Comparison of ENCODE assay signal across 8 mouse cellular contexts in the genomic region with DNA sequence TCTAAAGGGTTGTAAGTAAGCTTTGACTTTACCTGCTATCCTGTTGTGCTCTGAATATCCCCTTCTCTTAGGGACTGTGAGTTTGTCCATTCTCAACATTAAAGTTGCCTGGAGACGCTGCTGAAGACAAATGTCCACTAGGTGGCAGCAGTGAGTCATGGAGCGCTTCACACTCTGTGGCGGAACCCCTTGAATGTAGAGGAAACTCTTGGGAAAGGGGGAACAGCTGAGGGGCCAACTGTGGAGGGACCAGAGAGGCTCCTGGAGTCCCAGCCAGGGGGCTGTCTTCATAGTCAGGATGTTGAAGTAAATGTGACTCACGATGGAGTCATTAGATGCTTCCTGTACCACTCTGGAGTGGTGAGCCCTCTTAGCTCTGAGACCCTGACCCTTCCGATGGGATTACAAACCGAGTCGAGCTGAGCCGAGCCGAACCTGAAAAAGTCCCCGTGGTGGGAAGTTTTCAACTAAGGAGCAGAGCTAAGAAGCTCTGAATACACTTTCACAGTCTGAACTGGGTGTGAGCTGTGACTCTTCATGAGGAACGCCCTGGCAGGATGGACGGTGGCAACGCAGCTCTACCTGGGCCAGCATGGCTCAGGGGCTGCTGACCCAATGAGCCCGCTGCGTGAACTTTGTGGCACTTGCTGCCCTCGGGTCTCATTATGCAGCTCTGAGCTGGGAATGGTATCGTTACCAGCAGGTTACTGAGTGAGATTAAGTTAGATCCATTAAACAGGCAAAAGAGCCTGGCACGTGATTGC. TPM values are rescaled to one million over a fixed set of nuclear protein-coding genes. Genes with fewer than 3 reads are reported as not detected.
A peak's percentile ranks its signal among the peaks of the same experiment; 100 is the strongest.
DNase-seq lines count a peak whose midpoint lies in the region; ATAC-seq and TF ChIP-seq lines count a peak whose summit lies in the region.

No protein-coding gene starts in this region.

- H3K4me1 ChIP-seq in cortical plate, adult 2 months (ENCODE audit: control insufficient read depth, insufficient read depth, low read length): no peaks in the 10 kb centered on the region

- peak; percentile 71 for DNase-seq in CD4-positive helper T cell, adult 2 months (ENCODE audit: low read depth, low spot score)
- peak; percentile 78 for DNase-seq in ZHBTc4 (ENCODE audit: low read depth, low spot score)
- DNase-seq in layer of hippocampus, adult 11-12 months (ENCODE audit: low spot score): peak; percentile 85
- DNase-seq in lung, postnatal 14 days: peak; percentile 86
- DNase-seq in retina, postnatal 1 day: peak; percentile 88
- peak; percentile 83 for DNase-seq in thymus, postnatal 4 days

- TF ChIP-seq POLR2A in cortical plate, adult 2 months (IDR thresholded peaks at IDR 0.05; ENCODE audit: extremely low read depth, insufficient read depth, low read length): no peak

- H3K4me3 ChIP-seq in cortical plate, adult 2 months (ENCODE audit: insufficient read depth, low read length): no peak overlapping the region

- peak; percentile 89 for TF ChIP-seq CTCF in cortical plate, adult 2 months (IDR thresholded peaks at IDR 0.05; ENCODE audit: extremely low read depth, insufficient read depth, low read length)

- H3K27ac ChIP-seq in cortical plate, adult 2 months (ENCODE audit: insufficient read depth, low read length): no peak overlapping the region

- ATAC-seq in granulocyte monocyte progenitor cell, adult 5-6 weeks (replicated peaks; ENCODE audit: poor library complexity, severe bottlenecking): peak; percentile 83

RNA-seq across cellular contexts. Expression of a gene that starts 7.7 kb away (rescaled TPM):
- 2.5 and 2.9 TPM in 2 replicates for polyA plus RNA-seq in cortical plate, adult 2 months (2012; rRNA removed)
- total RNA-seq in granulocyte monocyte progenitor cell, adult 5-6 weeks (2014; fragmentation: Nextera tagmentation): 6.5 and 15.1 TPM in 2 replicates
- 7.1 and 10.0 TPM in 2 replicates for total RNA-seq in granulocyte monocyte progenitor cell, adult 5-6 weeks (2017)

RNA-seq across cellular contexts. Expression of a gene that starts 21.6 kb away (rescaled TPM):
- polyA plus RNA-seq in cortical plate, adult 2 months (2012; rRNA removed): 0.09 and 0.17 TPM in 2 replicates
- total RNA-seq in granulocyte monocyte progenitor cell, adult 5-6 weeks (2014; fragmentation: Nextera tagmentation): not detected in 2 replicates
- not detected in 2 replicates for total RNA-seq in granulocyte monocyte progenitor cell, adult 5-6 weeks (2017)

RNA-seq across cellular contexts. Expression of a gene that starts 35.3 kb away (rescaled TPM):
- 1.0 and 1.2 TPM in 2 replicates for polyA plus RNA-seq in cortical plate, adult 2 months (2012; rRNA removed)
- total RNA-seq in granulocyte monocyte progenitor cell, adult 5-6 weeks (2014; fragmentation: Nextera tagmentation): not detected in 2 replicates
- not detected in 2 replicates for total RNA-seq in granulocyte monocyte progenitor cell, adult 5-6 weeks (2017)

RNA-seq across cellular contexts. Expression of a gene that starts 46.0 kb away (rescaled TPM):
- polyA plus RNA-seq in cortical plate, adult 2 months (2012; rRNA removed): 0.36 TPM in 1 of 2 replicates, not detected in the other
- not detected in 2 replicates for total RNA-seq in granulocyte monocyte progenitor cell, adult 5-6 weeks (2014; fragmentation: Nextera tagmentation)
- not detected in 2 replicates for total RNA-seq in granulocyte monocyte progenitor cell, adult 5-6 weeks (2017)

RNA-seq across cellular contexts. Expression of a gene that starts 50.2 kb away (rescaled TPM):
- polyA plus RNA-seq in cortical plate, adult 2 months (2012; rRNA removed): 0.08 TPM in 2 replicates
- total RNA-seq in granulocyte monocyte progenitor cell, adult 5-6 weeks (2014; fragmentation: Nextera tagmentation): not detected in 2 replicates
- total RNA-seq in granulocyte monocyte progenitor cell, adult 5-6 weeks (2017): 0.46 and 2.8 TPM in 2 replicates
